Comparison of ENCODE assay signal across 11 mouse cellular contexts in the genomic region with DNA sequence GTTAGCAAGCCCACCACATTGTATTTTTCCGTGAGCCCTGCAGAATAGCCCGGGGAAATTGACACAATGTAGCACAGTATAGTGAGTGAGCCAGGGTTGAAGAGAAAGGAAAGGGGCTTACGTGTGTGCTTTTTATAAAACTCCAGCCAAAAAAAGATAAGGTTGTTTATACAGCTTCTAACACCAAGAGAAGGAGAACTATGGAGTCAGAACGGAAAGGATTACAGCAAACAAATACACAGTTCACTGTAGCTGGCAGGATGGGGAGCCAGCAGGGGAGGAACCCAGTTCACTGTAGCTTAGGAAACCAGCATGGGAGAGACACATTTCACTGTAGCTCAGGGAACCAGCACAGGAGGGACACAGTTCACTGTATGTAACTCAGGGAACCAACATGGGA.
DNase-seq lines count a peak whose midpoint lies in the region; ATAC-seq and TF ChIP-seq lines count a peak whose summit lies in the region.
"Had no signal": no experiment of that assay in that cellular context is flagged by ENCODE, and none has a peak within 500 bp of the region (broad histone marks: within the 10 kb centered on the region; RNA-seq: fewer than 3 reads in every experiment).

No protein-coding gene starts in this region.

- 0 out of 2 replicates have a peak overlapping the region, but pooled peaks have one; percentile 25 for H3K27ac ChIP-seq in hindbrain, embryonic 15.5 days (replicated peaks)
- H3K27ac ChIP-seq in hindbrain, embryonic 12.5 days, result no peak overlapping the region
- H3K27ac ChIP-seq in MEL (ENCODE audit: control insufficient read depth, low read depth, low read length), result no peak overlapping the region
- H3K27ac ChIP-seq in lung, embryonic 14.5 days (ENCODE audit: low read depth), result peak overlapping the region; percentile 64

- TF ChIP-seq RAD21 in MEL (IDR thresholded peaks at IDR 0.05; ENCODE audit: low read depth, low read length), result no peak

- no peaks in the 10 kb centered on the region for H3K79me2 ChIP-seq in MEL (ENCODE audit: control insufficient read depth, insufficient read depth, low read length, poor library complexity)

- no peaks in the 10 kb centered on the region for H3K27me3 ChIP-seq in hindbrain, embryonic 15.5 days
- no peaks in the 10 kb centered on the region; the same call in 1 of the 2 replicates for H3K27me3 ChIP-seq in hindbrain, embryonic 12.5 days
- H3K27me3 ChIP-seq in MEL (ENCODE audit: control insufficient read depth in 1 of 2, insufficient read depth in 2 of 2, low read length in 2 of 2), result no peaks in the 10 kb centered on the region
- no peaks in the 10 kb centered on the region for H3K27me3 ChIP-seq in lung, embryonic 14.5 days (ENCODE audit: insufficient read depth, low read length)

- H3K4me1 ChIP-seq in hindbrain, embryonic 15.5 days (replicated peaks), result peaks cover 7% of the 10 kb centered on the region; the same call in 1 of the 2 replicates
- peaks cover 9% of the 10 kb centered on the region; the same call in 1 of the 2 replicates for H3K4me1 ChIP-seq in hindbrain, embryonic 12.5 days
- peaks cover 0 to 6% of the 10 kb centered on the region in 2 experiments; a peak in 1 of 4 replicates for H3K4me1 ChIP-seq in MEL (ENCODE audit: control insufficient read depth in 1 of 2, insufficient read depth in 2 of 2, low read length in 2 of 2)
- H3K4me1 ChIP-seq in lung, embryonic 14.5 days (ENCODE audit: insufficient read depth), result peaks cover 9% of the 10 kb centered on the region

- WGBS in hindbrain, embryonic 15.5 days, result 54% methylated on average over 4 of the region's 4 CpGs
- 69% methylated on average over 4 of the region's 4 CpGs for whole genome bisulfite sequencing in hindbrain, embryonic 12.5 days
- 12% methylated on average over 4 of the region's 4 CpGs for WGBS in lung, embryonic 14.5 days

- no peak for ATAC-seq in hindbrain, embryonic 15.5 days (ENCODE audit: low FRiP score, low read depth)
- ATAC-seq in hindbrain, embryonic 12.5 days (ENCODE audit: low FRiP score), result no peak
- ATAC-seq in lung, embryonic 14.5 days (ENCODE audit: insufficient read depth), result peak; percentile 29; the same call in 1 of the 2 replicates

- H3K9ac ChIP-seq in hindbrain, embryonic 15.5 days, result no peak overlapping the region
- H3K9ac ChIP-seq in hindbrain, embryonic 12.5 days, result no peak overlapping the region
- H3K9ac ChIP-seq in MEL (ENCODE audit: control insufficient read depth, low read depth, low read length, poor library complexity, severe bottlenecking), result no peak overlapping the region
- no peak overlapping the region for H3K9ac ChIP-seq in lung, embryonic 14.5 days

- H3K4me2 ChIP-seq in hindbrain, embryonic 15.5 days, result no peak overlapping the region
- H3K4me2 ChIP-seq in hindbrain, embryonic 12.5 days (replicated peaks), result no peak overlapping the region
- no peak overlapping the region for H3K4me2 ChIP-seq in lung, embryonic 14.5 days

- TF ChIP-seq CTCF in MEL (IDR thresholded peaks at IDR 0.05 in 2 of 3, conservative IDR thresholded peaks at IDR 0.05 in 1 of 3; ENCODE audit: control insufficient read depth in 1 of 3, insufficient read depth in 1 of 3, low read depth in 2 of 3, low read length in 3 of 3, poor library complexity in 1 of 3, severe bottlenecking in 1 of 3), result no peak
- no peak for TF ChIP-seq CTCF in lung, embryonic 14.5 days (IDR thresholded peaks at IDR 0.05; ENCODE audit: low read depth)

- H3K9me3 ChIP-seq in hindbrain, embryonic 15.5 days, result no peaks in the 10 kb centered on the region
- no peaks in the 10 kb centered on the region for H3K9me3 ChIP-seq in hindbrain, embryonic 12.5 days (replicated peaks)
- no peaks in the 10 kb centered on the region for H3K9me3 ChIP-seq in MEL (replicated peaks; ENCODE audit: insufficient read depth, low read length)
- 0 out of 2 replicates have a peak, but pooled peaks cover 5% of the 10 kb centered on the region for H3K9me3 ChIP-seq in lung, embryonic 14.5 days (ENCODE audit: low read depth, low read length)

- peak; percentile 12 for DNase-seq in MEL (ENCODE audit: low read depth, low spot score)
- peak; percentile 33 for DNase-seq in heart, adult 8-10 months (ENCODE audit: low spot score)
- peak; percentile 68 for DNase-seq in lung, embryonic 14.5 days
- no peak for DNase-seq in adrenal gland, postnatal 25 days
- no peak for DNase-seq in thymus, postnatal 14 days
- DNase-seq in frontal cortex, postnatal 36 days (ENCODE audit: low spot score in 2 of 2), result no peak
- DNase-seq: cerebellum, adult 11-12 months; gastrocnemius, postnatal 14 days; kidney, postnatal 25 days had no signal

- no peaks in the 10 kb centered on the region for H3K36me3 ChIP-seq in hindbrain, embryonic 15.5 days
- no peaks in the 10 kb centered on the region for H3K36me3 ChIP-seq in hindbrain, embryonic 12.5 days
- peaks cover 0 to 7% of the 10 kb centered on the region in 2 experiments; a peak in 2 of 4 replicates for H3K36me3 ChIP-seq in MEL (ENCODE audit: control insufficient read depth in 1 of 2, insufficient read depth in 2 of 2, low read length in 2 of 2)
- no peaks in the 10 kb centered on the region for H3K36me3 ChIP-seq in lung, embryonic 14.5 days (ENCODE audit: insufficient read depth)

- TF ChIP-seq EP300 in MEL (IDR thresholded peaks at IDR 0.05; ENCODE audit: low read depth in 1 of 2, low read length in 2 of 2), result no peak

- H3K4me3 ChIP-seq in hindbrain, embryonic 15.5 days, result no peak overlapping the region
- H3K4me3 ChIP-seq in hindbrain, embryonic 12.5 days, result no peak overlapping the region
- H3K4me3 ChIP-seq in MEL (ENCODE audit: control insufficient read depth in 1 of 2, insufficient read depth in 1 of 2, low read depth in 2 of 2, low read length in 2 of 2), result no peak overlapping the region
- H3K4me3 ChIP-seq in lung, embryonic 14.5 days (ENCODE audit: low read depth, low read length), result no peak overlapping the region

- TF ChIP-seq POLR2A in MEL (IDR thresholded peaks at IDR 0.05; ENCODE audit: control insufficient read depth in 1 of 2, insufficient read depth in 1 of 2, low read depth in 1 of 2, low read length in 2 of 2, poor library complexity in 1 of 2), result no peak

TF ChIP-seq in MEL, 35 proteins besides CTCF, POLR2A, EP300 and RAD21:
- TF ChIP-seq ZNF384 (IDR thresholded peaks at IDR 0.05; ENCODE audit: low read depth, low read length), result no peak
- no peak for TF ChIP-seq TAL1 (IDR thresholded peaks at IDR 0.05; ENCODE audit: low read length)
- TF ChIP-seq KAT2A (conservative IDR thresholded peaks at IDR 0.05; ENCODE audit: low read depth, low read length), result no peak
- TF ChIP-seq POLR2AphosphoS5 (IDR thresholded peaks at IDR 0.05; ENCODE audit: borderline replicate concordance, low read depth, low read length), result no peak
- TF ChIP-seq UBTF (IDR thresholded peaks at IDR 0.05; ENCODE audit: borderline replicate concordance, insufficient read depth, low read depth, low read length), result no peak
- TF ChIP-seq JUND (IDR thresholded peaks at IDR 0.05; ENCODE audit: low read depth, low read length), result no peak
- no peak for TF ChIP-seq ZMIZ1 (IDR thresholded peaks at IDR 0.05; ENCODE audit: low read depth, low read length)
- TF ChIP-seq TBP (IDR thresholded peaks at IDR 0.05; ENCODE audit: low read depth, low read length), result no peak
- TF ChIP-seq USF1 (IDR thresholded peaks at IDR 0.05; ENCODE audit: low read depth, low read length), result no peak
- no peak for TF ChIP-seq MYC (IDR thresholded peaks at IDR 0.05; ENCODE audit: low read depth, low read length)
- no peak for TF ChIP-seq ELF1 (IDR thresholded peaks at IDR 0.05; ENCODE audit: low read depth, low read length)
- no peak for TF ChIP-seq RCOR1 (IDR thresholded peaks at IDR 0.05; ENCODE audit: low read depth, low read length)
- TF ChIP-seq MAX (IDR thresholded peaks at IDR 0.05; ENCODE audit: low read length), result no peak
- no peak for TF ChIP-seq NRF1 (IDR thresholded peaks at IDR 0.05; ENCODE audit: insufficient read depth, low read depth, low read length, poor library complexity, severe bottlenecking)

Comparison
In these comparisons a context has a peak if more than half of its experiments do, and no peak if none do; other contexts are left out.
1. H3K27ac ChIP-seq: peak in hindbrain, embryonic 15.5 days (single experiment) and lung, embryonic 14.5 days (single experiment); none in hindbrain, embryonic 12.5 days (single experiment) and MEL (single experiment).
2. DNase-seq: peak in MEL (single experiment), heart, adult 8-10 months (single experiment) and lung, embryonic 14.5 days (single experiment); none in adrenal gland, postnatal 25 days (single experiment), thymus, postnatal 14 days (single experiment) and frontal cortex, postnatal 36 days (0 of 2).